Mouse (Mus musculus) megakaryocyte, adult 5-6 weeks (primary cell): ENCODE measurements around the gene Dab1. TPM values are rescaled to one million over a fixed set of nuclear protein-coding genes. Genes with fewer than 3 reads are reported as not detected.

Experiments used
- ATAC-seq: 2 replicates; pipeline ENCODE4 v1.8.0; 2016; ENCODE audit warnings: mild to moderate bottlenecking, inconsistent platforms; ENCODE audit not compliant: poor library complexity, severe bottlenecking
- total RNA-seq, 2 experiments: library from RNA; stranded (forward) in 1 of 2; stranded (reverse) in 1 of 2; fragments of 153-499, 151-499 nt in 1 of 2; fragments of 221-1000, 200-1000 nt in 1 of 2; gene quantifications; 2 replicates each; pipeline versions ENCODE4 v1.2.3 to v1.2.4; 2015 to 2017

Dab1 gene
- total RNA-seq, 2 experiments from 2014 or later, result not detected

GRCm38 (mm10) chr4:104781441-104781840 lies 1162.3 kb downstream of the Dab1 start:
- no peak for ATAC-seq

GRCm38 (mm10) chr4:104782346-104782745 lies 1163.2 kb downstream of the Dab1 start:
- no peak for ATAC-seq

GRCm38 (mm10) chr4:104792111-104792510 lies 1173.0 kb downstream of the Dab1 start:
- ATAC-seq, result no peak
